Mouse (Mus musculus): ENCODE measurements at regions not wholly inside any gene's neighbourhood (a gene's known extent, or its start where the extent isn't known, plus 50 kb on each side); places are given as distances from the start of the nearest gene placed in this dataset.

GRCm38 (mm10) chr15:87367381-87367780, 176.7 kb upstream of the Fam19a5 start:
- DNase-seq (ENCODE audit: low spot score) = no peak

- no peak for DNase-seq (ENCODE audit: low spot score)
Observed at GRCm38 (mm10) chr15:87369381-87369780, 174.7 kb upstream of the Fam19a5 start.

- DNase-seq (ENCODE audit: low spot score) = no peak
Observed at GRCm38 (mm10) chr15:87369836-87370235, 174.3 kb upstream of the Fam19a5 start.

GRCm38 (mm10) chr15:87370761-87371160, 173.3 kb upstream of the Fam19a5 start:
- DNase-seq (ENCODE audit: low spot score) = no peak

GRCm38 (mm10) chr15:87374670-87375069, 169.4 kb upstream of the Fam19a5 start:
- DNase-seq (ENCODE audit: low spot score) = no peak

- no peak for DNase-seq (ENCODE audit: low spot score)
Observed at GRCm38 (mm10) chr15:87375596-87376194, 168.4 kb upstream of the Fam19a5 start.

GRCm38 (mm10) chr15:87383551-87384265, 160.4 kb upstream of the Fam19a5 start:
- DNase-seq (ENCODE audit: low spot score) = no peak

- no peak for DNase-seq (ENCODE audit: low spot score)
Observed at GRCm38 (mm10) chr15:87384279-87385066, 159.6 kb upstream of the Fam19a5 start.

- no peak for DNase-seq (ENCODE audit: low spot score)
Observed at GRCm38 (mm10) chr15:87386513-87386983, 157.6 kb upstream of the Fam19a5 start.

- no peak for DNase-seq (ENCODE audit: low spot score)
Observed at GRCm38 (mm10) chr15:87391395-87391794, 152.7 kb upstream of the Fam19a5 start.

- DNase-seq (ENCODE audit: low spot score) = no peak
Observed at GRCm38 (mm10) chr15:87398396-87398795, 145.7 kb upstream of the Fam19a5 start.

- no peak for DNase-seq (ENCODE audit: low spot score)
Observed at GRCm38 (mm10) chr15:87405689-87406088, 138.4 kb upstream of the Fam19a5 start.

- DNase-seq (ENCODE audit: low spot score) = no peak
Observed at GRCm38 (mm10) chr15:87411978-87412377, 132.1 kb upstream of the Fam19a5 start.

- DNase-seq (ENCODE audit: low spot score) = no peak
Observed at GRCm38 (mm10) chr15:87415996-87416395, 128.1 kb upstream of the Fam19a5 start.

- DNase-seq (ENCODE audit: low spot score) = no peak
Observed at GRCm38 (mm10) chr15:87421743-87422142, 122.4 kb upstream of the Fam19a5 start.

- no peak for DNase-seq (ENCODE audit: low spot score)
Observed at GRCm38 (mm10) chr15:87433306-87433705, 110.8 kb upstream of the Fam19a5 start.

GRCm38 (mm10) chr15:87433901-87434300, 110.2 kb upstream of the Fam19a5 start:
- no peak for DNase-seq (ENCODE audit: low spot score)

- DNase-seq (ENCODE audit: low spot score) = no peak
Observed at GRCm38 (mm10) chr15:87435566-87435965, 108.5 kb upstream of the Fam19a5 start.

- DNase-seq (ENCODE audit: low spot score) = no peak
Observed at GRCm38 (mm10) chr15:87437611-87438010, 106.5 kb upstream of the Fam19a5 start.

- DNase-seq (ENCODE audit: low spot score) = no peak
Observed at GRCm38 (mm10) chr15:87458932-87459331, 85.2 kb upstream of the Fam19a5 start.

- DNase-seq (ENCODE audit: low spot score) = no peak
Observed at GRCm38 (mm10) chr15:87476247-87476646, 67.9 kb upstream of the Fam19a5 start.

GRCm38 (mm10) chr15:87476862-87477490, 67.1 kb upstream of the Fam19a5 start:
- no peak for DNase-seq (ENCODE audit: low spot score)

Measured in ovary, postnatal 36 days (tissue).